Mouse (Mus musculus) CH12.LX (cell line): Measurements from ENCODE around the gene Sphk1. TPM values are rescaled to one million over a fixed set of nuclear protein-coding genes. Genes with fewer than 3 reads are reported as not detected.

Source experiments
- DNase-seq: peaks from one replicate; pipeline ENCODE4 v3.0.0-alpha.2; 2013; ENCODE audit errors: extremely low read depth
- H3K27ac ChIP-seq: 2 replicates; pipeline ENCODE4 v1.5.1; 2012; ENCODE audit warnings: low read depth, mild to moderate bottlenecking, control low read depth, moderate library complexity; ENCODE audit not compliant: insufficient read depth
- H3K27me3 ChIP-seq: replicated peaks from 2 replicates; pipeline ENCODE3; 2012; ENCODE audit warnings: inconsistent platforms
- H3K36me3 ChIP-seq, 2 experiments: replicated peaks in 1 of 2; 2 replicates each; pipeline versions ENCODE3 to v1.6.1; 2012; ENCODE audit warnings: inconsistent platforms in 1 of 2, low read length in 1 of 2, mild to moderate bottlenecking in 1 of 2, mixed read lengths in 1 of 2, moderate library complexity in 1 of 2; ENCODE audit not compliant: control insufficient read depth in 1 of 2, insufficient read depth in 1 of 2
- H3K4me1 ChIP-seq, 2 experiments: 2 replicates each; pipeline ENCODE4 v1.6.1; 2012; ENCODE audit warnings: inconsistent platforms in 1 of 2, moderate library complexity in 1 of 2; ENCODE audit not compliant: insufficient read depth in 2 of 2, control insufficient read depth in 1 of 2
- H3K4me2 ChIP-seq: 2 replicates; pipeline ENCODE4 v1.6.1; 2012; ENCODE audit warnings: low read depth, mild to moderate bottlenecking, control low read depth; ENCODE audit not compliant: poor library complexity, insufficient read depth, severe bottlenecking
- H3K4me3 ChIP-seq, 3 experiments: fragments of 150-350 bp in 1 of 3; sonication (generic) in 1 of 3; replicated peaks in 1 of 3; 2 replicates each; pipeline versions ENCODE3 to v1.5.1; 2011 to 2012; ENCODE audit warnings: low read depth in 2 of 3, low read length in 2 of 3, mild to moderate bottlenecking in 2 of 3, moderate library complexity in 2 of 3, control low read depth in 1 of 3, improper control_type of control experiment in 1 of 3, inconsistent platforms in 1 of 3, mixed read lengths in 1 of 3; ENCODE audit not compliant: poor library complexity in 1 of 3
- H3K79me2 ChIP-seq: replicated peaks from 2 replicates; pipeline ENCODE4 v1.6.1; 2012; ENCODE audit warnings: mild to moderate bottlenecking, moderate library complexity; ENCODE audit not compliant: control insufficient read depth, poor library complexity, insufficient read depth, severe bottlenecking; ENCODE audit errors: extremely low read depth
- H3K9ac ChIP-seq: 2 replicates; pipeline ENCODE4 v1.6.1; 2012; ENCODE audit warnings: low read depth, mild to moderate bottlenecking, control low read depth, moderate library complexity; ENCODE audit not compliant: insufficient read depth
- H3K9me3 ChIP-seq: replicated peaks from 2 replicates; pipeline ENCODE3; 2012; ENCODE audit warnings: low read length, inconsistent platforms, mixed read lengths
- BHLHE40 ChIP-seq: IDR thresholded peaks from 2 replicates; pipeline ENCODE4 v1.6.1; 2011; ENCODE audit warnings: mild to moderate bottlenecking, low read depth, low read length, improper control_type of control experiment
- CHD2 ChIP-seq: IDR thresholded peaks from 2 replicates; pipeline ENCODE4 v1.6.1; 2011; ENCODE audit warnings: low read length, improper control_type of control experiment
- CTCF ChIP-seq, 2 experiments: IDR thresholded peaks in 1 of 2; conservative IDR thresholded peaks in 1 of 2; 2 replicates each; pipeline ENCODE4 v1.5.1; 2011 to 2012; ENCODE audit warnings: low read depth in 2 of 2, low read length in 2 of 2, improper control_type of control experiment in 1 of 2, inconsistent platforms in 1 of 2, mild to moderate bottlenecking in 1 of 2, moderate library complexity in 1 of 2
- ETS1 ChIP-seq: conservative IDR thresholded peaks from 2 replicates; pipeline ENCODE4 v1.6.1; 2012; ENCODE audit warnings: low read depth, mild to moderate bottlenecking, inconsistent platforms, low read length, improper control_type of control experiment, moderate library complexity
- IRF4 ChIP-seq: IDR thresholded peaks from 2 replicates; pipeline ENCODE4 v1.6.1; 2014; ENCODE audit warnings: low read depth, mild to moderate bottlenecking, inconsistent platforms, low read length, improper control_type of control experiment
- JUND ChIP-seq: conservative IDR thresholded peaks from 2 replicates; pipeline ENCODE4 v1.6.1; 2011; ENCODE audit warnings: low read depth, low read length, improper control_type of control experiment
- MAFK ChIP-seq: IDR thresholded peaks from 2 replicates; pipeline ENCODE4 v1.6.1; 2011; ENCODE audit warnings: low read length, improper control_type of control experiment; ENCODE audit not compliant: insufficient replicate concordance
- MAX ChIP-seq: IDR thresholded peaks from 2 replicates; pipeline ENCODE4 v1.6.1; 2011; ENCODE audit warnings: low read length, improper control_type of control experiment
- RAD21 ChIP-seq: IDR thresholded peaks from 2 replicates; pipeline ENCODE4 v1.6.1; 2011; ENCODE audit warnings: low read depth, mild to moderate bottlenecking, low read length, improper control_type of control experiment, moderate library complexity
- RCOR1 ChIP-seq: conservative IDR thresholded peaks from 2 replicates; pipeline ENCODE4 v1.6.1; 2012; ENCODE audit warnings: low read depth, mild to moderate bottlenecking, inconsistent platforms, low read length, improper control_type of control experiment
- SIN3A ChIP-seq: IDR thresholded peaks from 2 replicates; pipeline ENCODE4 v1.6.1; 2012; ENCODE audit warnings: low read length, improper control_type of control experiment, inconsistent platforms
- UBTF ChIP-seq: IDR thresholded peaks from 2 replicates; pipeline ENCODE4 v1.6.1; 2012; ENCODE audit warnings: low read depth, mild to moderate bottlenecking, inconsistent platforms, low read length, improper control_type of control experiment, moderate library complexity
- ZNF384 ChIP-seq: IDR thresholded peaks from 2 replicates; pipeline ENCODE4 v1.6.1; 2012; ENCODE audit warnings: low read depth, low read length, improper control_type of control experiment, inconsistent platforms
- dilution Hi-C: fragments of 300-500 bp; cut with MboI; formaldehyde crosslinking; loops from 2 replicates; pipeline ENCODE4 v1.14.3; 2020; ENCODE audit warnings: low sequenced_read_pairs; ENCODE audit not compliant: extremely low pct_unique_long_range_greater_than_20kb, extremely low pct_ligation_motif_present
- in situ Hi-C: fragments of 300-500 bp; cut with MboI; formaldehyde crosslinking; loops from 3 replicates; pipeline ENCODE4 v1.14.3; 2019; ENCODE audit warnings: low sequenced_read_pairs, low pct_ligation_motif_present, low pct_unique_long_range_greater_than_20kb, mixed read lengths
- polyA plus RNA-seq: library from polyadenylated mRNA; unstranded; fragments of >175 nt; gene quantifications from 2 replicates; pipeline ENCODE4 v1.2.1, GENCODE M21; 2012; ENCODE audit warnings: low read depth; ENCODE audit not compliant: insufficient read length
- total RNA-seq, 2 experiments: library from RNA; depleted of rRNA; stranded (reverse); fragments of 300-350 nt in 1 of 2; fragments of >200 nt in 1 of 2; gene quantifications; 2 replicates each; pipeline ENCODE4 v1.2.3; 2012 to 2014

Sphk1 gene
- total and polyA plus RNA-seq, 3 experiments: 0.50 to 2.1 (median 0.89) TPM

DNA sequence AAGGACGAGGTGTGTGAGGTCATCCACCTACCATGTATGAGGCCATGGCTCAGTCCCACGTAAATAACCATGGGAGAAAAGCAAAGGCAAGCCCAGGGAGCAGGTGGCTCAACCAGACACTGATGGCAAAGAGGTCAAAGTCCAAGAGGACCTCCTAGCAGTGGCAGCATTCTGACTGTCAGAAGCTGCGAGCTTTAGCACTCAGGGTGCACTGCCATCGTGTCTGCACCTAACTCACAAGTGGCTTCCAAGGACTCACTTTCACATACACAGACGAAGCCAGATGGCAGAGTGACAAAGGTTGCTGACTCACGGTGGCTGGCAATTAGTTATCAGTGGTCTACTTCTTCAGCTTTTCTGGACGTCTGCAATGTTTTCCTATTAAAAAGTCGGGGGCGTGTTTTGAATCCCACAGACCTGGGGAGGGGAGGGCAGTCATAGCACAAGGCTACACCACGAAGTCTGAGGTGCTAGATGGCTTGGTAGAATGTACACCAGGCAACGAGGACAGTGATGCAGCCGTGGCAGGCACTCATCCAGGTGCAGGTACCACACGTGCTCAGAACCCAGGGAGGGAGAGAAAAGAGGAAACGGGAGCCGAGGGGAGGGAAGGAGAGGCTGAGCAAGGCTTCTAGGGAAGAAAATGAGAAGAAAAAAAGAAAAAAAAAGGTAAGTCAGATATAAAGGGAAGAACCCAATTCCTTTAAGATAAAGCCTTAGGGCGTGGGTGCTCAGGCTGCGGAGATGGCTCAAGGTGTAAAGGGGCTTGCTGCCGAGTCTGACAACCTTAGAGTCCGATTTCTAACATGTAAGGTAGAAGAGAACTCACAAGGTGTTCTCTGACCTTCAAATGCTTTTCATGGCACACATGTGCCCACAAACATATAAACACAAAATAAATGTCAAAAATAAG is 41.3 kb downstream of the Sphk1 start:
- in situ Hi-C loops: no loop called here
- H3K27me3 ChIP-seq: no peaks in the 10 kb centered on the region
- DNase-seq: no peak
- H3K9ac ChIP-seq: no peak overlapping the region
- peaks cover 12% of the 10 kb centered on the region for H3K79me2 ChIP-seq
- TF ChIP-seq BHLHE40 (peak; percentile 73), MAFK (no peak), CHD2 (no peak), IRF4 (no peak), MAX (peak; percentile 53; the same call in 1 of the 2 replicates)
- H3K4me3 ChIP-seq: peak overlapping the region in 1 of 3 experiments; percentile 6
- dilution Hi-C loops: no loop called here
- H3K36me3 ChIP-seq: peaks cover 0 to 45% of the 10 kb centered on the region in 2 experiments
- H3K9me3 ChIP-seq: no peaks in the 10 kb centered on the region
- H3K27ac ChIP-seq: no peak overlapping the region; the same call in 1 of the 2 replicates
- H3K4me1 ChIP-seq: peaks cover 22 to 92% of the 10 kb centered on the region in 2 experiments
- peak overlapping the region; percentile 11; the same call in 1 of the 2 replicates for H3K4me2 ChIP-seq

DNA sequence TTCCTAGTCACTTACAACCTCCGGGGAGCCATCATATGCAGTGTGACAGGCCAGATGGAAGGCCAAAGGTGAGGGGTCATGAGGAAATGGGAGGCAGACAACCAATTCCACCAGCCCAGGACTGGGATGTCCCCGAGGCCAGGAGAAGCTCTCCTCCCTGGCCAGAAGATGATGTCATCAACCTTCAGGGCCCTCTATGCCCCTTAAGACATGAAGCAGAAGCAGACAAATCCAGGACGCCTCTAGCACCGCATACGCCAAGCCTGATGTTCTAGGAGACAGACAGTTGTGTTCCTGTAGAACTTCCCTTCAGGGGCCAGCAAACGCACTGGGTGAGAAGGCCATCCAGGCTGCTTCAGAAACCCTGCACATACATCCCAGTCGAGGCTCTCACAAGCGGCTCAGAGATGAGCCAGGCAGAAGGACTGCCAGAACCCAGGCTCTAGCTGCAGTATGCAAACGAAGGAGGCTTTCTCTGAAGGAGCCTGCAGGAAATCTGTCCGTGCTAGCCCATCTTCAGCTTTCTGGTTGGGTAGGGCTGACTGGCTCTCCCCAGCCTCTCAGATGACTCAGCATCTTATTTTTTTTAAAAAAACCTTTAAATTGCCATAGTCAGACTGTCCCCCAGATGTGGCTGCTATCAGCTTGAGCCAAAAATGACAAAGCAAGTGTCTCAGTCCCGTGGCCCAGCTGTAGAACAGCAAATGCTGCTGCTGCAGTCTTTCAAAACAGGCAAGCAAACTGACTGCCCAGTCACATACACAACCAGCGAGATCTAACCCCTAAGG is 42.2 kb downstream of the Sphk1 start:
- H3K27ac ChIP-seq: peak overlapping the region; percentile 65
- H3K4me2 ChIP-seq: peak overlapping the region; percentile 64
- TF ChIP-seq RCOR1 (no peak), BHLHE40 (peak; percentile 67), UBTF (peak; percentile 84), JUND (peak; percentile 21; the same call in 1 of the 2 replicates), SIN3A (peak; percentile 42; the same call in 1 of the 2 replicates), ETS1 (peak; percentile 69), MAFK (peak; percentile 96), CTCF (conservative IDR thresholded peaks at IDR 0.05 in 1 of 2, IDR thresholded peaks at IDR 0.05 in 1 of 2; ENCODE audit: low read depth in 2 of 2, low read length in 2 of 2) (no peak), ZNF384 (peak; percentile 94), RAD21 (no peak)
- H3K4me3 ChIP-seq: peak overlapping the region in 1 of 3 experiments; percentile 7
- H3K4me1 ChIP-seq: peaks cover 22 to 87% of the 10 kb centered on the region in 2 experiments
- H3K79me2 ChIP-seq: peaks cover 16% of the 10 kb centered on the region; the same call in 1 of the 2 replicates
- H3K27me3 ChIP-seq: no peaks in the 10 kb centered on the region
- H3K9ac ChIP-seq: peak overlapping the region; percentile 25
- no peaks in the 10 kb centered on the region for H3K9me3 ChIP-seq
- dilution Hi-C loops (no loop called here), in situ Hi-C loops (no loop called here)
- peak; percentile 85 for DNase-seq
- H3K36me3 ChIP-seq: peaks cover 0 to 38% of the 10 kb centered on the region in 2 experiments
